Mouse (Mus musculus) spleen, adult 2 months (tissue): ENCODE results near the gene Gm9821. TPM values are rescaled to one million over a fixed set of nuclear protein-coding genes. Genes with fewer than 3 reads are reported as not detected.

Experiments
- DNase-seq, 2 experiments: peaks; one replicate each; pipeline versions ENCODE4 v3.0.0 to v3.0.0-alpha.2; 2012 to 2021; ENCODE audit warnings: low spot score in 2 of 2, low read depth in 1 of 2
- H3K27ac ChIP-seq: fragments of 200-500 bp; 2 replicates; pipeline ENCODE4 v1.5.1; 2012; ENCODE audit warnings: low read length, inconsistent platforms; ENCODE audit not compliant: insufficient read depth
- H3K27me3 ChIP-seq: fragments of 200-500 bp; 2 replicates; pipeline ENCODE4 v1.6.1; 2012; ENCODE audit warnings: mild to moderate bottlenecking, moderate library complexity, low read length, inconsistent platforms; ENCODE audit not compliant: control insufficient read depth, insufficient read depth
- H3K36me3 ChIP-seq: fragments of 200-500 bp; 2 replicates; pipeline ENCODE4 v1.6.1; 2012; ENCODE audit warnings: mild to moderate bottlenecking, low read length, inconsistent platforms; ENCODE audit not compliant: control insufficient read depth, insufficient read depth
- H3K4me1 ChIP-seq: fragments of 200-500 bp; 2 replicates; pipeline ENCODE4 v1.6.1; 2011; ENCODE audit warnings: inconsistent platforms; ENCODE audit not compliant: control insufficient read depth, insufficient read depth, insufficient read length
- H3K4me3 ChIP-seq: fragments of 200-500 bp; 2 replicates; pipeline ENCODE4 v1.5.1; 2011; ENCODE audit warnings: mild to moderate bottlenecking, inconsistent platforms; ENCODE audit not compliant: insufficient read depth, insufficient read length; ENCODE audit errors: extremely low read depth
- CTCF ChIP-seq: fragments of 200-500 bp; IDR thresholded peaks from 2 replicates; pipeline ENCODE4 v1.5.1; 2011; ENCODE audit warnings: mild to moderate bottlenecking, inconsistent platforms; ENCODE audit not compliant: insufficient read depth, insufficient read length, insufficient replicate concordance; ENCODE audit errors: extremely low read depth
- POLR2A ChIP-seq: fragments of 200-500 bp; IDR thresholded peaks from 2 replicates; pipeline ENCODE4 v1.6.1; 2011; ENCODE audit warnings: low read depth, low read length, inconsistent platforms
- whole genome bisulfite sequencing: fragments of 180-500 bp; shearing (Covaris S2); methylation state at CpG from one replicate; pipeline ENCODE4 v1.1.7; 2018; 5-methylcytosine and 5-hydroxymethylcytosine counted together
- polyA plus RNA-seq: library from polyadenylated mRNA; depleted of rRNA; stranded (reverse); fragments of >200 nt; gene quantifications from 2 replicates; pipeline ENCODE4 v1.2.3, GENCODE M21; 2012; rRNA removed

Gm9821 gene
- polyA plus RNA-seq, 1 experiment, result not detected

GRCm38 (mm10) chr2:91993409-91993808, 47.9 kb downstream of the Gm9821 start:
- Histone ChIP-seq H3K36me3 (no peaks in the 10 kb centered on the region), H3K27ac (no peak overlapping the region), H3K4me3 (no peak overlapping the region), H3K4me1 (no peaks in the 10 kb centered on the region), H3K27me3 (no peaks in the 10 kb centered on the region)
- TF ChIP-seq CTCF (no peak), POLR2A (no peak)
- no peak for DNase-seq
- WGBS, result 87% methylated on average over 3 of the region's 3 CpGs

GRCm38 (mm10) chr2:91996006-91996405, 50.5 kb downstream of the Gm9821 start:
- no peak for TF ChIP-seq POLR2A
- TF ChIP-seq CTCF, result no peak
- no peaks in the 10 kb centered on the region for H3K4me1 ChIP-seq
- no peak for DNase-seq
- H3K36me3 ChIP-seq, result no peaks in the 10 kb centered on the region
- H3K4me3 ChIP-seq, result no peak overlapping the region
- no peak overlapping the region for H3K27ac ChIP-seq
- no peaks in the 10 kb centered on the region for H3K27me3 ChIP-seq
- WGBS, result 88% methylated on average over 5 of the region's 5 CpGs

Other genes with a start within 250 kb of the Gm9821 start
- gene Atg13, start 235.1 kb upstream of the Gm9821 start, polyA plus RNA-seq, result 16.7 and 20.4 TPM in 2 replicates
- 1.9 and 2.1 TPM in 2 replicates for gene Harbi1, start 234.9 kb upstream of the Gm9821 start, polyA plus RNA-seq
- 20.0 and 21.8 TPM in 2 replicates for gene Ambra1, start 215.6 kb upstream of the Gm9821 start, polyA plus RNA-seq
- gene Chrm4, start 18.5 kb upstream of the Gm9821 start, polyA plus RNA-seq, result 0.39 and 0.45 TPM in 2 replicates
- 2.7 and 3.1 TPM in 2 replicates for gene Mdk, start 13.4 kb upstream of the Gm9821 start, polyA plus RNA-seq
- gene Dgkz, start 30.2 kb downstream of the Gm9821 start, polyA plus RNA-seq, result 279 and 335 TPM in 2 replicates
- gene Creb3l1, start 78.8 kb downstream of the Gm9821 start, polyA plus RNA-seq, result 3.3 and 4.0 TPM in 2 replicates
- gene Phf21a, start 147.4 kb downstream of the Gm9821 start, polyA plus RNA-seq, result 49.2 and 51.4 TPM in 2 replicates